Mouse (Mus musculus): ENCODE measurements at regions not wholly inside any gene's neighbourhood (a gene's known extent, or its start where the extent isn't known, plus 50 kb on each side); places are given as distances from the start of the nearest gene placed in this dataset.

- H3K27me3 ChIP-seq (ENCODE audit: control insufficient read depth, insufficient read depth, low read length), result no peaks in the 10 kb centered on the region
- no peak for ATAC-seq (ENCODE audit: insufficient read depth, low FRiP score)
- WGBS, result 83% methylated on average over 5 of the region's 5 CpGs
- H3K4me2 ChIP-seq (ENCODE audit: low read depth, low read length), result no peak overlapping the region
- no peak overlapping the region for H3K27ac ChIP-seq (ENCODE audit: low read length)
- H3K36me3 ChIP-seq (ENCODE audit: control insufficient read depth, insufficient read depth, low read length), result no peaks in the 10 kb centered on the region
- H3K9ac ChIP-seq (ENCODE audit: low read length), result no peak overlapping the region
- H3K4me3 ChIP-seq (replicated peaks; ENCODE audit: low read length), result no peak overlapping the region
- no peaks in the 10 kb centered on the region for H3K4me1 ChIP-seq (ENCODE audit: control insufficient read depth, insufficient read depth, low read length)
- H3K9me3 ChIP-seq (replicated peaks; ENCODE audit: control insufficient read depth, low read length), result no peaks in the 10 kb centered on the region
These were observed 653.3 kb upstream of the Tbl1xr1 start for GRCm38 (mm10) chr3:21423139-21423538.

- no peak overlapping the region for H3K27ac ChIP-seq (ENCODE audit: low read length)
- no peak overlapping the region for H3K9ac ChIP-seq (ENCODE audit: low read length)
- no peaks in the 10 kb centered on the region for H3K27me3 ChIP-seq (ENCODE audit: control insufficient read depth, insufficient read depth, low read length)
- no peaks in the 10 kb centered on the region for H3K9me3 ChIP-seq (replicated peaks; ENCODE audit: control insufficient read depth, low read length)
- no peaks in the 10 kb centered on the region for H3K36me3 ChIP-seq (ENCODE audit: control insufficient read depth, insufficient read depth, low read length)
- no peaks in the 10 kb centered on the region for H3K4me1 ChIP-seq (ENCODE audit: control insufficient read depth, insufficient read depth, low read length)
- no peak overlapping the region for H3K4me2 ChIP-seq (ENCODE audit: low read depth, low read length)
- no peak for ATAC-seq (ENCODE audit: insufficient read depth, low FRiP score)
- no peak overlapping the region for H3K4me3 ChIP-seq (replicated peaks; ENCODE audit: low read length)
- WGBS, result 55% methylated on average over 6 of the region's 6 CpGs
These were observed 649.9 kb upstream of the Tbl1xr1 start for GRCm38 (mm10) chr3:21426538-21426937.

DNA sequence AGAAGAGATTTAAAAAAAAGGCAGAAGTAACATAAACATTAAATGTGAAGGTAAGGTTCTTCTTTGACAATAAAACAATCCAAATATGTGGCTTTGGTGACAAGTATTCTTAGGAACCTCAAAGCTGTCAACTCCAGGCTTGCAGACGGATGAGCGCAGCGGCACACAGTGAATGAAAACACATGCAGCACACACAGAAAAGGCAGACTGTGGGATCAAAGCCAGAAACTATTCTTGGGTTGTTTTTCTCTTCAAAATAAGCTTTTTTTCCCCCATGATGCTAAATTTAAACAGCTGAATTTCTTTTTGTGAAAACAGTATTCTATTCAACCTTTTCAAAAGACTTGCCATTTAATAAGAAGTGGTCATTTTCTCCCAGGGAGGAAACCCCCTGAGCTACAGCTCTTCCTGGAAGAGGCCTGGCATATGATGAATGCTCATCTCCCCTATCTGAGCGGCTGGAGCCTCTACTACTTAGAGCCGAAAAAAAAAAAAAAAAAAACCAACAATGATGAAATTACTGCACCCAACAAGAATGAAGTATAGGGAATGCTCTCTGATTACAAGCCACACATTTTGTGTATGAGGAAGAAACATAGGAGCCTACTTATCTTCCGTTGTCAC is 648.9 kb upstream of the Tbl1xr1 start:
- Histone ChIP-seq H3K9me3 (replicated peaks; ENCODE audit: control insufficient read depth, low read length) (no peaks in the 10 kb centered on the region), H3K27ac (ENCODE audit: low read length) (peak overlapping the region; percentile 41), H3K4me3 (replicated peaks; ENCODE audit: low read length) (no peak overlapping the region), H3K4me2 (ENCODE audit: low read depth, low read length) (no peak overlapping the region), H3K9ac (ENCODE audit: low read length) (no peak overlapping the region), H3K27me3 (ENCODE audit: control insufficient read depth, insufficient read depth, low read length) (no peaks in the 10 kb centered on the region), H3K36me3 (ENCODE audit: control insufficient read depth, insufficient read depth, low read length) (no peaks in the 10 kb centered on the region), H3K4me1 (ENCODE audit: control insufficient read depth, insufficient read depth, low read length) (no peaks in the 10 kb centered on the region)
- ATAC-seq (ENCODE audit: insufficient read depth, low FRiP score), result no peak
- 37% methylated on average over 6 of the region's 6 CpGs for WGBS

DNA sequence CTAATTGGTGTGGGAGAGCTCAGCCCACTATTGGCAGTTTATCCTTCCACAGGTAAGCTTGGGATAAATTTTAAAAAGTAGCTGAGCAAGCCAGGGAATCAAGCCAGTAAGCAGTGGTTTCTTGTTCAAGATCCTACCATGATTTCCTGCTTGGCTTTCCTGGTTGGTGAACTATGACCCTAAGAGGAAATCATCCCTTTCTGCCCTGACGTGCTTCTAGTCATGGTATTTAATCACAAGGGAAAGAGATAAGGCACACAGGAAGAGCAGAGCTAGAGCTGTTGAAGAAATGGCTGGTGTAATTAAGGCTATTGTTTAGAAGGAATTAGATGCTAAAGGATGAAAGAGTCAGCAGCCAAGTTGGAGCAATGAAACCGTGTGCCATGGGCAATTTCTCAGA is 648.3 kb upstream of the Tbl1xr1 start:
- Histone ChIP-seq H3K9me3 (replicated peaks; ENCODE audit: control insufficient read depth, low read length) (no peaks in the 10 kb centered on the region), H3K4me3 (replicated peaks; ENCODE audit: low read length) (no peak overlapping the region), H3K4me2 (ENCODE audit: low read depth, low read length) (no peak overlapping the region), H3K27me3 (ENCODE audit: control insufficient read depth, insufficient read depth, low read length) (no peaks in the 10 kb centered on the region), H3K27ac (ENCODE audit: low read length) (peak overlapping the region; percentile 41), H3K9ac (ENCODE audit: low read length) (no peak overlapping the region), H3K36me3 (ENCODE audit: control insufficient read depth, insufficient read depth, low read length) (no peaks in the 10 kb centered on the region), H3K4me1 (ENCODE audit: control insufficient read depth, insufficient read depth, low read length) (no peaks in the 10 kb centered on the region)
- WGBS, result 37% methylated on average over 2 of the region's 2 CpGs
- no peak for ATAC-seq (ENCODE audit: insufficient read depth, low FRiP score)

GRCm38 (mm10) chr3:21464245-21464644 is 612.2 kb upstream of the Tbl1xr1 start:
- Histone ChIP-seq H3K27me3 (ENCODE audit: control insufficient read depth, insufficient read depth, low read length) (no peaks in the 10 kb centered on the region), H3K4me2 (ENCODE audit: low read depth, low read length) (no peak overlapping the region), H3K36me3 (ENCODE audit: control insufficient read depth, insufficient read depth, low read length) (no peaks in the 10 kb centered on the region), H3K27ac (ENCODE audit: low read length) (no peak overlapping the region), H3K9me3 (replicated peaks; ENCODE audit: control insufficient read depth, low read length) (no peaks in the 10 kb centered on the region; the same call in 1 of the 2 replicates), H3K9ac (ENCODE audit: low read length) (no peak overlapping the region), H3K4me3 (replicated peaks; ENCODE audit: low read length) (no peak overlapping the region), H3K4me1 (ENCODE audit: control insufficient read depth, insufficient read depth, low read length) (no peaks in the 10 kb centered on the region)
- WGBS, result 50% methylated on average over 4 of the region's 4 CpGs
- ATAC-seq (ENCODE audit: insufficient read depth, low FRiP score), result no peak

DNA sequence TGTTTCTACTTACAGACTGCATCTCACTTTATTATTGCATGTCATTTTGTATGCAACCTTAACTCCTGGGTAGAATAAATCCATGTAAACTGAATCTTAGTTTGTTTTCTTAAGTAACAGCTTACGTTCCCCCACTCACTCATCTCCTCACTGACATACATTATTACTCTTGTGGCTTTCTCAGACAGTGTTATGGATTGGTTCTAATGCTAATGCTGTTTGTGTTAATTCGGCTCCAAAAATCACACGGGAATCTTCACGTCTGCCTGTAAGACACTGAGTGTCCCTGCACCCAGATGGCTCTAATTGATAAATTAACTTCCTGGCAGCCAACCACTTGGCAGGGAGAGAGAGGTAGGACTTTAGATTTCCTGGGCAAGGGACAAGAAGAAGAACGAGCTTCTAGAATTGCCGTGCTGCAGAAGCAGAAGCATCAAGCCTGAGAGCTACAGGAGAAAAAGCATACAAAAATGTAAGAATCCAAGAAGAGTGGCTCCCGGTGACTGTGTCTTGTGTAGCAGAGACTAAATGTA is 610.3 kb upstream of the Tbl1xr1 start:
- Histone ChIP-seq H3K4me2 (ENCODE audit: low read depth, low read length) (no peak overlapping the region), H3K4me1 (ENCODE audit: control insufficient read depth, insufficient read depth, low read length) (no peaks in the 10 kb centered on the region), H3K4me3 (replicated peaks; ENCODE audit: low read length) (no peak overlapping the region), H3K36me3 (ENCODE audit: control insufficient read depth, insufficient read depth, low read length) (no peaks in the 10 kb centered on the region), H3K9me3 (replicated peaks; ENCODE audit: control insufficient read depth, low read length) (no peaks in the 10 kb centered on the region), H3K27ac (ENCODE audit: low read length) (no peak overlapping the region), H3K9ac (ENCODE audit: low read length) (no peak overlapping the region), H3K27me3 (ENCODE audit: control insufficient read depth, insufficient read depth, low read length) (no peaks in the 10 kb centered on the region)
- no peak for ATAC-seq (ENCODE audit: insufficient read depth, low FRiP score)
- WGBS, result 40% methylated on average over 7 of the region's 7 CpGs

DNA sequence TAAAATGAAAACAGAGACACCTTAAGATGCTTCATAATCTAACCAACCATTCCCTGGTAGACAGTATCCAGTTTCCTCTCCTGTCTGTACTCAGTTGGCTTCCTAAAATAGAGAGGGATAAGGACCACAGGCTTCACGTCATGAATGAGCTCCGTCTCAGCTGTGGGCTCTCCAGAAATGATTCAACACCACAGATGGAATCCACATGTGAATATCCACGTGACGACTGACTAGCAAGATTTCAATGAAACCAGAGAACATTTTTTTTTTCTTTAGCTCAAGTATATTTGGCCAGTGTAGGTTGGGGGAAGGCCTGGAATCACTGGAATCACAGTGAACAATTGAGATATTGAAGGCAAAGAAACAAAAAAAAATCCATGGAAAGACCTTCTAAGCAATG is 599.1 kb upstream of the Tbl1xr1 start:
- no peak overlapping the region for H3K9ac ChIP-seq (ENCODE audit: low read length)
- ATAC-seq (ENCODE audit: insufficient read depth, low FRiP score), result no peak
- WGBS, result 56% methylated on average over 4 of the region's 4 CpGs
- H3K4me3 ChIP-seq (replicated peaks; ENCODE audit: low read length), result no peak overlapping the region
- H3K27me3 ChIP-seq (ENCODE audit: control insufficient read depth, insufficient read depth, low read length), result no peaks in the 10 kb centered on the region
- H3K36me3 ChIP-seq (ENCODE audit: control insufficient read depth, insufficient read depth, low read length), result no peaks in the 10 kb centered on the region
- no peak overlapping the region for H3K4me2 ChIP-seq (ENCODE audit: low read depth, low read length)
- no peak overlapping the region for H3K27ac ChIP-seq (ENCODE audit: low read length)
- no peaks in the 10 kb centered on the region for H3K9me3 ChIP-seq (replicated peaks; ENCODE audit: control insufficient read depth, low read length)
- H3K4me1 ChIP-seq (ENCODE audit: control insufficient read depth, insufficient read depth, low read length), result peaks cover 6% of the 10 kb centered on the region

DNA sequence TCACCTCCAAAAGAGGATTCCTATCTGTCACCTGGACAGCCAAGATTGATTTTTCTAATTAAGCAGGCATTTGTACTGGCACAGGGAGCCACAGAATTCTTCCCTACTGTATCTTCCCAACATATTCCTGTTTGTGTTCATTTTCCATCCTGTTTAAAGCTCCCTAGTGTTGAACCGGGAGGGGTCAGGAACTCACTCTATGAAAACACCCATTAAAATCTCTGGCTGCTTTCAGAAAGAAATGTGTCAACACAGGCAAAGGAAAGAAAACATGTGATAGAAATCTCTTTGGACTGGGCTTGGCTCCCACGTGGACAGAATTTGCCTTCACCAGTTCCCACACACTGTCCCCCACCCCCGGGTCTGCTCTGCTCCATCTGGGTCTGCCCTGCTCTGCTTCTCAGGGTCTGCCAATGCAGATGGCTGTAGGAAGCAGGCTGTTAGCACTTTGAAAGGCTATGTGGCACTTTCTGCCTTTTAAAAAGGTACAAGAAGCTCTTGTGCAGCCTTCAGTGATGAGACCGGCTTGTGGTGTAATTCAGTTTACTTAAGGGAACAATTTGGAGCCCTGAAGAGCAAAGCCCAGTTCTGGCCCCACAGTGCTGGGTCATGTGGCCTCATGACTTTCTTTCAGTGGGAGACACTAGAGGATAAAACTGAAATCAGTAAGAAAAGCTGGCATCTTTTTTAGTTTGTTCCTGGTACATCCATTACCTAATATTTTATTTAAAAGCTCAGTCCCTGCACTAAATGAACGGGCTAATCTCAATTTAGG is 597.2 kb upstream of the Tbl1xr1 start:
- no peak overlapping the region for H3K4me3 ChIP-seq (replicated peaks; ENCODE audit: low read length)

GRCm38 (mm10) chr3:21479846-21480245 is 596.6 kb upstream of the Tbl1xr1 start:
- no peak overlapping the region for H3K9ac ChIP-seq (ENCODE audit: low read length)
- H3K4me2 ChIP-seq (ENCODE audit: low read depth, low read length), result no peak overlapping the region
- H3K27ac ChIP-seq (ENCODE audit: low read length), result no peak overlapping the region
- H3K36me3 ChIP-seq (ENCODE audit: control insufficient read depth, insufficient read depth, low read length), result no peaks in the 10 kb centered on the region
- no peaks in the 10 kb centered on the region for H3K27me3 ChIP-seq (ENCODE audit: control insufficient read depth, insufficient read depth, low read length)
- H3K4me1 ChIP-seq (ENCODE audit: control insufficient read depth, insufficient read depth, low read length), result peaks cover 6% of the 10 kb centered on the region
- no peak for ATAC-seq (ENCODE audit: insufficient read depth, low FRiP score)
- H3K9me3 ChIP-seq (replicated peaks; ENCODE audit: control insufficient read depth, low read length), result no peaks in the 10 kb centered on the region
- no peak overlapping the region for H3K4me3 ChIP-seq (replicated peaks; ENCODE audit: low read length)

More for the DNA sequence above, 597.2 kb upstream of the Tbl1xr1 start:
- H3K9me3 ChIP-seq (replicated peaks; ENCODE audit: control insufficient read depth, low read length), result no peaks in the 10 kb centered on the region
- no peak overlapping the region for H3K4me2 ChIP-seq (ENCODE audit: low read depth, low read length)
- peak; percentile 66 for ATAC-seq (ENCODE audit: insufficient read depth, low FRiP score)
- H3K27ac ChIP-seq (ENCODE audit: low read length), result peak overlapping the region; percentile 11; the same call in 1 of the 2 replicates
- H3K9ac ChIP-seq (ENCODE audit: low read length), result no peak overlapping the region
- no peaks in the 10 kb centered on the region for H3K27me3 ChIP-seq (ENCODE audit: control insufficient read depth, insufficient read depth, low read length)
- no peaks in the 10 kb centered on the region for H3K36me3 ChIP-seq (ENCODE audit: control insufficient read depth, insufficient read depth, low read length)
- WGBS, result 14% methylated on average over 5 of the region's 5 CpGs
- peaks cover 6% of the 10 kb centered on the region for H3K4me1 ChIP-seq (ENCODE audit: control insufficient read depth, insufficient read depth, low read length)

All from stomach, embryonic 16.5 days (tissue).